Mouse (Mus musculus) forebrain, embryonic 11.5 days (tissue): ENCODE measurements around the gene Lck. TPM values are rescaled to one million over a fixed set of nuclear protein-coding genes. Genes with fewer than 3 reads are reported as not detected.
A peak's percentile ranks its signal among the peaks of the same experiment; 100 is the strongest.
"Not testable (repeated sequence)": the region's sequence is repeated elsewhere in the genome, so short reads cannot be mapped to it uniquely, and the experiment has no call there.

Source experiments
- ATAC-seq: fragments of 200-750 bp; cut with Nextera tagmentation; replicated peaks from 2 replicates; pipeline ENCODE4 v1.8.0; 2017; ENCODE audit warnings: moderate TSS enrichment; ENCODE audit not compliant: low FRiP score
- DNase-seq: peaks from one replicate; pipeline ENCODE4 v3.0.0-alpha.2; 2017; ENCODE audit warnings: low spot score
- H3K27ac ChIP-seq: fragments of 300-500 bp; sonication (generic); 2 replicates; pipeline ENCODE4 v1.5.1; 2014; ENCODE audit warnings: low read depth, low read length
- H3K27me3 ChIP-seq: fragments of 300-500 bp; sonication (generic); 2 replicates; pipeline ENCODE4 v1.6.1; 2014; ENCODE audit warnings: mild to moderate bottlenecking, low read length, mixed read lengths; ENCODE audit not compliant: control insufficient read depth, insufficient read depth
- H3K36me3 ChIP-seq: fragments of 300-500 bp; sonication (generic); 2 replicates; pipeline ENCODE4 v1.6.1; 2014; ENCODE audit warnings: mild to moderate bottlenecking, low read length, moderate library complexity, mixed read lengths; ENCODE audit not compliant: control insufficient read depth, insufficient read depth
- H3K4me1 ChIP-seq: fragments of 300-500 bp; sonication (generic); replicated peaks from 2 replicates; pipeline ENCODE4 v1.6.1; 2014; ENCODE audit warnings: low read length, mixed read lengths; ENCODE audit not compliant: control insufficient read depth, insufficient read depth
- H3K4me2 ChIP-seq: fragments of 300-500 bp; sonication (generic); 2 replicates; pipeline ENCODE4 v1.6.1; 2014; ENCODE audit warnings: low read depth, mild to moderate bottlenecking, low read length, moderate library complexity, mixed read lengths; ENCODE audit not compliant: severe bottlenecking
- H3K4me3 ChIP-seq: fragments of 300-500 bp; sonication (generic); 2 replicates; pipeline ENCODE4 v1.5.1; 2014; ENCODE audit warnings: low read depth, low read length
- H3K9ac ChIP-seq: fragments of 300-500 bp; sonication (generic); 2 replicates; pipeline ENCODE4 v1.6.1; 2014; ENCODE audit warnings: low read length
- H3K9me3 ChIP-seq: fragments of 300-500 bp; sonication (generic); 2 replicates; pipeline ENCODE4 v1.6.1; 2016; ENCODE audit warnings: low read length, mixed read lengths; ENCODE audit not compliant: control insufficient read depth
- WGBS: fragments of 180-500 bp; shearing (Covaris S2); extraction: QIAGEN DNeasy Blood & Tissue Kit; methylation state at CpG from one replicate; pipeline ENCODE4 v1.1.7; 2014; 5-methylcytosine and 5-hydroxymethylcytosine counted together
- polyA plus RNA-seq: library from polyadenylated mRNA; unstranded; fragments of >200 nt; fragmentation: Nextera tagmentation; extraction: Ambion mirVana; gene quantifications from 2 replicates; pipeline ENCODE4 v1.2.1, GENCODE M21; 2014

Lck gene
- polyA plus RNA-seq, 1 experiment from 2014 or later: 13.8 TPM

GRCm38 (mm10) chr4:129555421-129555861 is 18.0 kb downstream of the Lck start:
- peak overlapping the region; percentile 46 for H3K4me3 ChIP-seq
- no peaks in the 10 kb centered on the region for H3K9me3 ChIP-seq
- H3K4me2 ChIP-seq: peak overlapping the region; percentile 82
- WGBS: 4% methylated on average over 16 of the region's 16 CpGs
- DNase-seq (peak; percentile 82), ATAC-seq (peak; percentile 44)
- no peaks in the 10 kb centered on the region for H3K36me3 ChIP-seq
- H3K4me1 ChIP-seq: peaks cover 9% of the 10 kb centered on the region; the same call in 1 of the 2 replicates
- no peaks in the 10 kb centered on the region for H3K27me3 ChIP-seq
- no peak overlapping the region for H3K27ac ChIP-seq
- peak overlapping the region; percentile 66 for H3K9ac ChIP-seq

DNA sequence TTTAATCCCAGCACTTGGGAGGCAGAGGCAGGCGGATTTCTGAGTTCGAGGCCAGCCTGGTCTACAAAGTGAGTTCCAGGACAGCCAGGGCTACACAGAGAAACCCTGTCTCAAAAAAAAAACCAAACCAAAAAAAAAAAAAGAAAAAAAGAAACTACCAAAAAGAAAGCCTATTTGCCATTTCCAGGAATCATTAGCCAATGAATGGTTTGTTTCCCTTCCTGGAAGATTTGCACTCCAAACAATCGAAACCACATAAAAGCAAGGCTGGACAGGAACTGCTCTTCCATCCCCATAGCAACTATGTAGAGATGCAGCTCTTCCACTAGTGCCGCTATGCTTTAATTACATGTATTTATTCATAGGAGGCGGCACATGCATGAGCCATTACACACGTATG is 18.9 kb downstream of the Lck start:
- not testable (repeated sequence) for H3K4me2 ChIP-seq, H3K27ac ChIP-seq, H3K36me3 ChIP-seq, H3K27me3 ChIP-seq, ATAC-seq, DNase-seq, H3K4me1 ChIP-seq, H3K9ac ChIP-seq, H3K4me3 ChIP-seq, H3K9me3 ChIP-seq
- 88% methylated on average over 5 of the region's 6 CpGs for WGBS

- ATAC-seq (no peak), DNase-seq (no peak)
- Histone ChIP-seq H3K27ac (no peak overlapping the region), H3K4me1 (no peaks in the 10 kb centered on the region), H3K4me2 (no peak overlapping the region), H3K9ac (no peak overlapping the region), H3K27me3 (no peaks in the 10 kb centered on the region), H3K9me3 (no peaks in the 10 kb centered on the region), H3K36me3 (no peaks in the 10 kb centered on the region), H3K4me3 (no peak overlapping the region)
- 61% methylated on average over 1 of the region's 1 CpGs for WGBS
Observed at GRCm38 (mm10) chr4:129550295-129550694, 23.1 kb downstream of the Lck start.

DNA sequence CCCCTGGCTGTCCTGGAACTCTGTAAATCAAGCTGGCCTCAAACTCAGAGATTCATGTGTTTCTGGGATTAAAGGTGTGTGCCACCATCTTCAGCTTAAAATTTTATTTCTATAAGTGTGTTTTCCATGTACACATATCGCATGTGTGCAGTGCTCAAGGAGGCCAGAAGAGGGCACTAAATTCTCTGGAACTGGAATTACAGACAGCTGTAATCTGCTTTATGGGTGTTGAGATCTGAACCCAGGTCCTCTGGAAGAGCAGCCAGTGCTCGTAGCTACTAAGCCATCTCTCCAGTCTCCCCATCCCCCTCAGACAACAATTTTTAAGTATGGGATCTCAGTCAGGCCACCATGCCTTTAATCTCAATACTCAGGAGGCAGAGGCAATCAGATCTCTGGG is 24.1 kb downstream of the Lck start:
- ATAC-seq (no peak), DNase-seq (no peak)
- Histone ChIP-seq H3K4me1 (no peaks in the 10 kb centered on the region), H3K27ac (no peak overlapping the region), H3K36me3 (no peaks in the 10 kb centered on the region), H3K9me3 (no peaks in the 10 kb centered on the region), H3K27me3 (no peaks in the 10 kb centered on the region), H3K9ac (no peak overlapping the region), H3K4me2 (no peak overlapping the region), H3K4me3 (no peak overlapping the region)
- 86% methylated on average over 2 of the region's 2 CpGs for WGBS

GRCm38 (mm10) chr4:129547631-129548030 is 25.8 kb downstream of the Lck start:
- DNase-seq, H3K4me3 ChIP-seq, H3K4me1 ChIP-seq, H3K27ac ChIP-seq, ATAC-seq, H3K9me3 ChIP-seq, H3K9ac ChIP-seq, H3K36me3 ChIP-seq, H3K27me3 ChIP-seq, H3K4me2 ChIP-seq: not testable (repeated sequence)
- 80% methylated on average over 4 of the region's 4 CpGs for WGBS

DNA sequence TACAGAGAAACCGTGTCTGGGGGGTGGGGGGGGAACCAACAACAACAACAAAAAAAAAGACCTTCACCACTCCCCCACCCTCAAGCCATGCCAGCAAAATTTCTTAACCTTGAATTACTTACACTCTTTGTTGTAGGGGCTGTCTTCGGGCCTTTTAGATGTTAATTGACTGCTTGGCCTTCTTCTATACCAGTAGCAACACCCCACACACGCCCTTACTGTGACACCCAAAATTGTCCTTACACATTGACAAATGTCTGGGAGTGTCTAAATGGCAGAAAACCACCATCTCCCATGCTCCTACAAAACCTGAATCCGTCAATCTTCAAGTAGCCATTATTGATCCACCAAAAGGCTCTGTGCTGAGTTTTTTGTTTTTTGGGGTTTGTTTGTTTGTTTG is 29.3 kb downstream of the Lck start:
- ATAC-seq: no peak
- Histone ChIP-seq H3K4me2 (no peak overlapping the region), H3K27ac (no peak overlapping the region), H3K9me3 (no peaks in the 10 kb centered on the region), H3K9ac (no peak overlapping the region), H3K36me3 (no peaks in the 10 kb centered on the region; the same call in 1 of the 2 replicates), H3K27me3 (no peaks in the 10 kb centered on the region), H3K4me3 (no peak overlapping the region), H3K4me1 (peaks cover 3% of the 10 kb centered on the region; the same call in 1 of the 2 replicates)
- 92% methylated on average over 4 of the region's 4 CpGs for WGBS
- no peak for DNase-seq

DNA sequence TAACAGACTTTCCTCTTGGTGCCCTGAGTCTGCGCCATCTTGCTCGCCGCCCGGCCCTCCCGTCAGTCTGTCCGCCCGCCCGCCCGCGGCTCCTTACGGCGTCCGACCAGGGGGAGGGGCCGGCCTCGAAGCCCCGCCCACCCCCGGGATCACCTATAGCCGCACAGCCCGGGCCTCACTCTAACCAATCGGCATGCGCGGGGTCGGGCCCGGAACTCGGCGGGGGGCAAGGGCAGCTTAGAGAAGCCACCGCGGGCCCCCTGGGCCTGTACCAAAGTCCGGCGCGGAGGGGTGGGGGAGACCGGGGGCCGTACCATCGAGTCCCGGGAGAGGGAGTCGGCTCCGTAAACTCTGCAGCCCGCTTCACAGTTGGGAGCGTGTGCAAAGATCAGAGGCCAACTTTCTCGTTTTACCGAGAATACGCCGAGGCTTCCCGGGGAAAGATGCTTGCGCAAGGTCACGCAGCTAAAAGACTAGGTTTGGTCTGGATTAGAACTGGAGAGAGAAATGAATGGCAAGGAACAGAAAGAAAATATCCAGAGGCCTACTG is 30.8 kb downstream of the Lck start, which contains the start of gene Hdac1:
TSS of gene Hdac1 (minus strand) at position 122 of the 550 bp plus-strand sequence.
- Histone ChIP-seq H3K4me1 (peaks cover 3% of the 10 kb centered on the region; the same call in 1 of the 2 replicates), H3K4me3 (peak within 1 kb of the TSS; percentile 88), H3K4me2 (peak within 1 kb of the TSS; percentile 79), H3K9me3 (no peaks in the 10 kb centered on the region), H3K27me3 (no peaks in the 10 kb centered on the region), H3K36me3 (no peaks in the 10 kb centered on the region; the same call in 1 of the 2 replicates), H3K27ac (peak within 1 kb of the TSS; percentile 68), H3K9ac (peak within 1 kb of the TSS; percentile 92)
- DNase-seq (peak; percentile 100), ATAC-seq (peak; percentile 99)
- WGBS: 1% methylated on average over 46 of the region's 46 CpGs

DNA sequence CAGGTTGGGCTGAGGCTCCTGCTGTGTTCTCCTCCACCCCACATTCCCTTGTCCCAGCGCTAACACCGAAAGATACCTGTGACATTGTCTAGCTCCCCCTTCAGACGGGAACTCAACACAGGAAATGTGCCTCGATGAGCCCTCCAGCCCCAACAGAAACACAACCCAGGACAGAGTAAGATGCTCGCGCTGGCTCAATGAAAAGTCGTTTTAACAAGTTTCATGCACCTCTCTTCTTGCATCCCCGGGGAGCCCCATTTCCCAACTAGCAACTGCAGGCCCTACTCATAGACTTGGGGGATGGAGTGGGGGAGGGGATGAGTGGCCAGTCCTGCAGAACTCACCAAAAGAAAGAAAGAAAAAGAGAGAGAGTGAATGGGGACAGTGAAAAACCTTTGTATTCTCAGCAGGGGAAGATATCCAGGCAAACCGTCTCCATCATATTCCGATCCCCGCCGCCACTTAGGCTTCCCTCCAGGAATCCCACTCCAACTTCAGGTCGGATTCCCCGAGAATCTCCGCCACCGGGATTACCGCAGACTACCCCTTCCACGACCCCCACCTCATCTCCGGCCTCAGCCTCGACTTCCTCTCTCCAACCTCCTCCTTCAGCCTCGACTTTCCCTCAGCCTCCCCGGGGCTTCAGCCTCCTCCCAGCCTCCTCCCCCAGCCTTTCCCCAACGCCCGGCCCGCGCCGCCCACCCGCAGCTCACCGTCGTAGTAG is 31.4 kb downstream of the Lck start:
- ATAC-seq: 0 out of 2 replicates have a peak, but pooled peaks have one; percentile 15
- Histone ChIP-seq H3K9ac (peak overlapping the region; percentile 92), H3K36me3 (no peaks in the 10 kb centered on the region; the same call in 1 of the 2 replicates), H3K27me3 (no peaks in the 10 kb centered on the region), H3K4me2 (peak overlapping the region; percentile 79), H3K27ac (peak overlapping the region; percentile 68), H3K4me3 (peak overlapping the region; percentile 88), H3K9me3 (no peaks in the 10 kb centered on the region), H3K4me1 (peaks cover 3% of the 10 kb centered on the region; the same call in 1 of the 2 replicates)
- peak; percentile 62 for DNase-seq
- under 1% methylated on average over 30 of the region's 30 CpGs for WGBS
